Mouse (Mus musculus): ENCODE data around the gene Tnnt3.

GRCm38 (mm10) chr7:142529350-142529749 lies 30.7 kb downstream of the Tnnt3 start:
- TF ChIP-seq POLR2A (IDR thresholded peaks at IDR 0.05; ENCODE audit: insufficient read depth, low read length): no peak
- TF ChIP-seq CTCF (IDR thresholded peaks at IDR 0.05; ENCODE audit: low read depth, low read length): no peak
